Mouse (Mus musculus): ENCODE measurements around the gene Fam129b. TPM values are rescaled to one million over a fixed set of nuclear protein-coding genes. Genes with fewer than 3 reads are reported as not detected.

Fam129b gene
- total RNA-seq, 2 experiments from 2014 or later = 20.0 to 21.0 TPM

GRCm38 (mm10) chr2:32912210-32912804 lies 36.4 kb downstream of the Fam129b start:
- intact Hi-C loops (cut with DNase I) = loop anchor here (2.0 to 5.0 kb wide), 2 partner anchors 35 to 48 kb away; partner anchors contain the start of gene Fam129b
- peak; percentile 90 to 91 for DNase-seq (ENCODE audit: low spot score in 2 of 2)

GRCm38 (mm10) chr2:32914362-32914761 lies 38.4 kb downstream of the Fam129b start:
- intact Hi-C loops (cut with DNase I) = loop anchor here (5.0 kb wide), 1 partner anchor 37 kb away; the partner anchor contains the start of gene Fam129b

GRCm38 (mm10) chr2:32914896-32915295 lies 39.0 kb downstream of the Fam129b start:
- no peak for DNase-seq (ENCODE audit: low spot score in 2 of 2)

More at GRCm38 (mm10) chr2:32914362-32914761, 38.4 kb downstream of the Fam129b start:
- DNase-seq (ENCODE audit: low spot score in 2 of 2) = no peak

GRCm38 (mm10) chr2:32917526-32917925 lies 41.6 kb downstream of the Fam129b start:
- intact Hi-C loops (cut with DNase I) = no loop called here
- DNase-seq (ENCODE audit: low spot score in 2 of 2) = peak; percentile 73 to 86

More at GRCm38 (mm10) chr2:32914896-32915295, 39.0 kb downstream of the Fam129b start:
- intact Hi-C loops (cut with DNase I) = loop anchor here (5.0 kb wide), 1 partner anchor 38 kb away; the partner anchor contains the start of gene Fam129b

- DNase-seq (ENCODE audit: low spot score in 2 of 2) = no peak
- intact Hi-C loops (cut with DNase I) = no loop called here
Observed at GRCm38 (mm10) chr2:32918391-32918790, 42.5 kb downstream of the Fam129b start.

GRCm38 (mm10) chr2:32921235-32921634 lies 45.3 kb downstream of the Fam129b start:
- intact Hi-C loops (cut with DNase I) = loop anchor here (10.0 kb wide), 1 partner anchor 146 kb away; the partner anchor contains the start of genes Ptrh1 and Ttc16
- DNase-seq (ENCODE audit: low spot score in 2 of 2) = no peak

- no peak for DNase-seq (ENCODE audit: low spot score in 2 of 2)
- intact Hi-C loops (cut with DNase I) = loop anchor here (10.0 kb wide), 1 partner anchor 147 kb away; the partner anchor contains the start of genes Ptrh1 and Ttc16
Observed at GRCm38 (mm10) chr2:32921801-32922380, 46.0 kb downstream of the Fam129b start.

GRCm38 (mm10) chr2:32922564-32922963 lies 46.6 kb downstream of the Fam129b start:
- intact Hi-C loops (cut with DNase I) = loop anchor here (10.0 kb wide), 1 partner anchor 148 kb away; the partner anchor contains the start of genes Ptrh1 and Ttc16
- no peak for DNase-seq (ENCODE audit: low spot score in 2 of 2)

GRCm38 (mm10) chr2:32923551-32924250 lies 47.8 kb downstream of the Fam129b start:
- DNase-seq (ENCODE audit: low spot score in 2 of 2) = no peak
- intact Hi-C loops (cut with DNase I) = loop anchor here (10.0 kb wide), 1 partner anchor 149 kb away; the partner anchor contains the start of genes Ptrh1 and Ttc16

- intact Hi-C loops (cut with DNase I) = loop anchor here (10.0 kb wide), 1 partner anchor 150 kb away; the partner anchor contains the start of genes Ptrh1 and Ttc16
- no peak for DNase-seq (ENCODE audit: low spot score in 2 of 2)
Observed at GRCm38 (mm10) chr2:32924306-32924844, 48.5 kb downstream of the Fam129b start.

- intact Hi-C loops (cut with DNase I) = loop anchor here (10.0 kb wide), 1 partner anchor 152 kb away; the partner anchor contains the start of genes Ptrh1 and Ttc16
Observed at GRCm38 (mm10) chr2:32926330-32927075, 50.6 kb downstream of the Fam129b start.

GRCm38 (mm10) chr2:32927624-32928234 lies 51.8 kb downstream of the Fam129b start:
- intact Hi-C loops (cut with DNase I) = loop anchor here (2.0 to 10.0 kb wide), 2 partner anchors 63 to 153 kb away; partner anchors contain the start of genes Ptrh1 and Ttc16
- no peak for DNase-seq (ENCODE audit: low spot score in 2 of 2)

More at GRCm38 (mm10) chr2:32926330-32927075, 50.6 kb downstream of the Fam129b start:
- no peak for DNase-seq (ENCODE audit: low spot score in 2 of 2)

GRCm38 (mm10) chr2:32928235-32928946 lies 52.5 kb downstream of the Fam129b start:
- intact Hi-C loops (cut with DNase I) = loop anchor here (2.0 to 10.0 kb wide), 2 partner anchors 64 to 154 kb away; partner anchors contain the start of genes Ptrh1 and Ttc16
- peak; percentile 80 to 82 for DNase-seq (ENCODE audit: low spot score in 2 of 2)

GRCm38 (mm10) chr2:32928947-32929829 lies 53.3 kb downstream of the Fam129b start:
- DNase-seq (ENCODE audit: low spot score in 2 of 2) = no peak
- intact Hi-C loops (cut with DNase I) = loop anchor here (2.0 to 10.0 kb wide), 2 partner anchors 64 to 154 kb away; partner anchors contain the start of genes Ptrh1 and Ttc16

- no peak for DNase-seq (ENCODE audit: low spot score in 2 of 2)
- intact Hi-C loops (cut with DNase I) = no loop called here
Observed at GRCm38 (mm10) chr2:32931730-32932129, 55.8 kb downstream of the Fam129b start.

- no peak for DNase-seq (ENCODE audit: low spot score in 2 of 2)
- intact Hi-C loops (cut with DNase I) = no loop called here
Observed at GRCm38 (mm10) chr2:32938741-32939140, 62.8 kb downstream of the Fam129b start.

Data from left cerebral cortex, postnatal 14 days (tissue).